Mouse (Mus musculus) kidney, postnatal 36 days (tissue): ENCODE measurements at regions not wholly inside any gene's neighbourhood (a gene's known extent, or its start where the extent isn't known, plus 50 kb on each side); places are given as distances from the start of the nearest gene placed in this dataset.

Source experiments
- DNase-seq, 2 experiments: peaks; one replicate each; pipeline ENCODE4 v3.0.0; 2021 to 2022; ENCODE audit warnings: mixed read lengths in 2 of 2

- peak in 1 of 2 experiments; percentile 2 for DNase-seq
Measured at GRCm38 (mm10) chr3:75696117-75697077, 51.6 kb upstream of the Gm29133 start.
